Mouse (Mus musculus): ENCODE measurements around the gene Ralgapa2.
A peak's percentile ranks its signal among the peaks of the same experiment; 100 is the strongest.

Ralgapa2 gene

DNA sequence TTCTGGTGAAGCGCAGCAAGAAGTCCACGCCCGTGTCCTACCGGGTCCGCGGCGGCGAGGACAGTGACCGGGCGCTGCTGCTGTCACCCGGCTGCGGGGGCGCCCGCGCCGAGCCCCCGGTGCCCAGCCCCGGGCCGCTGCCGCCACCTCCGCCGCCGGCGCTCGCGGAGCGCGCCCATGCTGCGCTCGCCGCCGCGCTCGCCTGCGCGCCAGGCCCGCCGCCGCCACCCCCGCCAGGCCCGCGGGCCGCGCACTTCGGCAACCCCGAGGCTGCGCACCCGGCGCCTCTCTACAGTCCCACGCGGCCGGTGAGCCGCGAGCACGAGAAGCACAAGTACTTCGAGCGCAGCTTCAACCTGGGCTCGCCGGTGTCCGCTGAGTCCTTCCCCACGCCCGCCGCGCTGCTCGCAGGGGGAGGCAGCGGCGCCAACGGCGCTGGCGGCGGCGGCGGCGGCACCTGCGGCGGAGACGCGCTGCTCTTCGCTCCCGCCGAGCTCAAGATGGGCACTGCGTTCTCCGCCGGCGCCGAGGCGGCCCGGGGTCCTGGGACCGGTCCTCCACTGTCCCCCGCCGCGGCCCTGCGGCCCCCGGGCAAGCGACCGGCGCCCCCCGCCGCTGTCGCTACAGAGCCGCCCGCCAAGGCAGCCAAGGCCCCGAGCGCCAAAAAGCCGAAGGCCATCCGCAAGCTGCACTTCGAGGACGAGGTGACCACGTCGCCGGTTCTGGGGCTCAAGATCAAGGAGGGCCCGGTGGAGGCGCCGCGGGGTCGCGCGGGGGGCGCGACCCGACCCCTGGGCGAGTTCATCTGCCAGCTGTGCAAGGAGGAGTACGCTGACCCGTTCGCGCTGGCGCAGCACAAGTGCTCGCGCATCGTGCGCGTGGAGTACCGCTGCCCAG is 289.6 kb downstream of the Ralgapa2 start:
- peak in 1 of 2 experiments; percentile 17 for DNase-seq (ENCODE audit: low spot score in 2 of 2)

DNA sequence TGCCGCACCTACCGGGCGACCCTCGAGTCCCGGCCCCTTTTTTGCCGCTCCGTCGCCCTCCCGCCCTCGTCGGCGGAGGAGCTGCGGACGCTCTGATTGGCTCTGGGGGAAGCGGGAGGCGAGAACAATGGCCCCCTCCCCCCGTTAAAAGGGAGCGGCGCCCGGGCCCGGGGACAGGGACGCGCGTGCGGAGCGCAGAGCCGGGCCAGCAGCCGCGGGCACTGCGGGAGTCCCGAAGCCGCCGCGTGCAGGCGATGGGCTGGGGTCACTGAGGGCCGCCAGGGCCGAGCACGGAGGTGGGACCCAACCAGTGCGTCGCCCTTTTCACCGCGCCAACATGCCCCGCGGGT is 290.2 kb downstream of the Ralgapa2 start:
- peak in 1 of 2 experiments; percentile 41 for DNase-seq (ENCODE audit: low spot score in 2 of 2)

DNA sequence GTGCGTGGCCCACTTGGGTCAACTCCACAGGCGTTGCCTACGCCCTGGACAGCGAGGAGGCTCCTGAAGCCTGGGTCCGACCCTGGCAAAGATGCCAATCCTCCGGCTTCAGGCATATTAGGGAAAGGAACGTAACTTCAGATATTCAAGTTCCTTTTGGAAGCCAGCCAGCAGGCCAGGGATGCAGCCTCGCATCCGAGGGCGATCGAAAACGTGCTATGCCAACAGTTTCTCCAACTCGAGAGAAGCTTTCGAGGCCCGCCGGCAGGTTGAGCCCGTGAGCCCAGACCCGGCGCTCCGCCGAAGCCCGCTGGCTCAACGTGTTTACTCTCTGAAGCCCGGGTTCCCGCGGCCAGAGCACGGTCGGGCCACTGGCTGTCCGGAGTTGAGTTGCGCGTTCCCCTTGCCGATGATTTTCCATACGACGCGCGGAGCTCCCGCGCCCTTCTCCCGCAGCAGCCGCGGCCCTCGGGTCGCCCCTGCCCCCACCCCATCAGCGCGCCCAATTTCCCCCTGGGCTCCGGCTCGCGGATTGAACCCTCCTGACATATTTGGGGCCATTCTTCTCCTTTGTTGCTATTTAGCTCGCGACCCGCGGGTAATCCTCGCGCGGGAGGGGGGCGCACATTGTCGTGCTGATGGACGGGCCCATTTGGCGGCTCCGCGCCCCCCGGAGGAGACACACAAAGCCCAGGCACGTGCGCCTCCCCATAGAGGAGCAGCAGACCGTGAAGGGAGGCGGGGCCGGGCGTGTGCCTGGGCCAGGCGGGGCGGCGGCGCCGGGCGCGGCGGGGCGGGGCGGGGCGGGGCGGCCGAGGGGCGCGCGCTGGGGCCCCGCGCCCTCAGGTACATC is 290.8 kb downstream of the Ralgapa2 start, which contains the start of gene Insm1:
Gene Insm1 (plus strand): TSS at position 846 of the 853 bp plus-strand sequence.
- DNase-seq (ENCODE audit: low spot score in 2 of 2): peak in 1 of 2 experiments; percentile 38

DNA sequence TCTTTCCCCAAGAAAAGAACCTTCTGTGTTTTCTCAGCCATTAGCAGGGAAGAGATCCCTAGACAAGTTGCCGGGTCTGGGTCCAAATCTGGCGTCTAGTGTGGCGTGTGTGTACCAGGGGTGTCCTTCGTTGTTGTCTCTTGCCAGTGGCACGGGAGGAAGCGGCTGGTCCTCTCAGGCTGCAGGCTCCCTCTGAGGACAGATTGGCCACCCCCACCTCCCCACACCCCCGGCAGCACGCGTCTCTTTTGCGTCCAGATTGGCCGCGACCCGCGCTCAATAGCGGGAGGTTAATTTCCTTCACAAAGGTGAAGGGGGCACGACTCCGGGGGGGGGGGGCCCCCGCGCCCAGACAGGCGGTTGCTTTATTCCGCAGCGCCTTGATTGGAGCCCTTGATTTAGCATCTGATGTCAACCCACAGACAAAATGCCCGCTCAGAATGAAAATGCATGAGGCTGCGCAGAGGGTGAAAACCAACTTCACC is 291.5 kb downstream of the Ralgapa2 start:
- DNase-seq (ENCODE audit: low spot score in 2 of 2): no peak

DNA sequence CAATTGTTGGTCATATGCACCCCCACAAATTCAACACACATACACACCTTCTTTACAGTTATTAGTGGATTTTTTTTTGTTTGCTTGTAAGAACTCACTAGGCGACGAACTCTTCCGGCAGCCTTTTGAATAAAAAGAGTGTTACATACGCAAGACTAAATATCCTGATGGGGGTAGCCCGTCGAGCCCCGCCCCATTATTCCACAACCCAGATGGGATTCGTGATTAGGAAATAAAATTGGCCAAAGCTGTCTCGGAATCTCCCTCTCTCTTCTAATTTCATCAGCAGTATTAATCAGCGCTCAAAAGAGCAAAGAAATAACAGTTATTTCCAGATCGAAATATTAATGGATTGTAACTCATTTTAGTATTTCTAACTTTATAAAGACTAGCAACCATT is 292.4 kb downstream of the Ralgapa2 start:
- no peak for DNase-seq (ENCODE audit: low spot score in 2 of 2)

DNA sequence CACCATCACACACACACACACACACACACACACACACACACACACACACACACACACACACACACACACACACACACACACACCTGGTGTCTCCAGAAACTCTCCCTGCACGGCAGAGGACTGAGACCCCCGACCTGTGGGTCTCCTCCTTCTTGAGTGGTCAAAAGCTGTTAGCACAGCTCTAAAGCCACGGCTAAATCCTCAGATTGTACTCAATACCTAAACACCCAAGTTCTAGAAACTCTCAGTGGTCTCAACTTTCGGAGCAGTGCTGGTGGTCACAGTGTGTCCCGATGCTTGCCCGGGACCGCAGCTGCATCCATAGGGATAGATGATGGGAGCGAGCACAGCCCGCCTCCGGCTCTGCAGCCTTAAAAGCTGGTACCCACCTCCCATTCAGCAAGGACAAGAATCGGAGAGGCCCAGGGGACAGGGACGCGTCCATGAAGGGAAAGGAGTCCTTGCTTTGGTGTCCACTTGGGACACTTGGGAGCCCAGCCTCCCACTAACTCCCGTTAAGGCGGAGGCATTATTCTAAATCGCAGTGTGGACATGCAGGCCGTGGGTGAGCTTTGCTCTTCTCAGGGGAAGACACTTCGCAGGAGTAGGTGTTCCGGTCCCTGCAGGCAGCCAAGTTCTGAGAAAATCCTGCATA is 293.1 kb downstream of the Ralgapa2 start:
- DNase-seq (ENCODE audit: low spot score in 2 of 2): peak in 1 of 2 experiments; percentile 37

DNA sequence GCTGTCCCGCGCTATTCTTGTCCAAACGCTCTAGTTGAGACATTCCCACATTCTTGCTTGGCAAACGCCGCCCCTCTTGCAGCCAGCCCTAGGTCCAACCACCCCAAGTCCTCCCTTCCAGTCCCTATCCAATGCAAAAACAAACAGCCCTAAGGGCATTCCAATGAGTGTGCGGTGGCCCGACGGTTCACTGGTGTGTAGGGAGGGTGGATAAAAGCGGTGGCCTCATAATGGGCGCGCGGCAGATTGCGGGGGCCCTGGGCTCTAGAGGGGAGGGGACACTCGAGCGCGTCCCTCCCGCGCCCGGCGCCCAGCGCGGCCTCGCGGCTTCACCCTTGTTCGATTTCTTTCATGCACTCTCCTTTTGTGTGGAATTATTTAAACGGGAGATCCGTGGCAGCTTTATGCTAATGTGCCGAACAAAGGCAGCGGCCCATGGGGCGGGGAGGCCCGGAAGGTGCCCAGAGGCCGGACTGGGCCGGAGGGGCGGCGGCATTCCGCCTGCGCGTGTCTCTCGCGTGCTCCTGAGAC is 293.9 kb downstream of the Ralgapa2 start:
- no peak for DNase-seq (ENCODE audit: low spot score in 2 of 2)

DNA sequence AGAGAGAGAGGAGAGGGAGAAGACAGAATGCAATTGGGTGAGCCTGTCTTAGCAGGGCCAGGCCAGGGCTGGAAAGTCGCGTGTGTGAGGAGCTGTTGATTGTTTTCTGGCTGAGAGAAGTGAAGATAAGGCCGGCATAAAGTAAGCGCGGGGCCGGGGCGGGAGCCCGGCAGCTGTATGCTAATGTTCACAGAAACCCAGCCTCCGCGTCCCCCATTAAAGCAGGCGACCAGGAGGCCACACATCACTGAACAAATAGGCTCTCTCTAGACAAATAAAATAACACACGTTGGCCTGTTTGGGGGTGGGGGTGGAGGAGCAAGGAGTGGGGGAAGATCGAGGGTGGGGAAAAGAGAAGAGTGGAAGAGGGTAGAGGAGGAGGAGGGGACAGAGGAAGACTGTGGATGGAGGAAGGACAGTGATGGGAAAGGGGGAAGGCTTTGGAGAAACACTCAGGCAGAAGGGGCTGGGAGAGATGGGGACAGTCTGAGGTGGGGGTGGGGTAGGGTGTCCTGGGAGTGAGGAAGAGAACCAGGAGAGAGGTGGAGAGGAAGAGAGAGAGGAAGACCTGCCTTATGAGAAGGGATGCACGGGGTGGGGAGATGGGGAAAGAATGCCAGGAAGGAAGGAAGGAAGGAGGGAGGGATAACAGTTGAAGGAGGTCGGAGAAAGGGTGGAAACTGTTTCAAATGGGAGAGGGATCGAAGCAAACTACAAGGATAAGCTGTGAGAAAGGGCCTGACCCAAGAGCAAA is 294.7 kb downstream of the Ralgapa2 start:
- peak in 1 of 2 experiments; percentile 15 for DNase-seq (ENCODE audit: low spot score in 2 of 2)

DNA sequence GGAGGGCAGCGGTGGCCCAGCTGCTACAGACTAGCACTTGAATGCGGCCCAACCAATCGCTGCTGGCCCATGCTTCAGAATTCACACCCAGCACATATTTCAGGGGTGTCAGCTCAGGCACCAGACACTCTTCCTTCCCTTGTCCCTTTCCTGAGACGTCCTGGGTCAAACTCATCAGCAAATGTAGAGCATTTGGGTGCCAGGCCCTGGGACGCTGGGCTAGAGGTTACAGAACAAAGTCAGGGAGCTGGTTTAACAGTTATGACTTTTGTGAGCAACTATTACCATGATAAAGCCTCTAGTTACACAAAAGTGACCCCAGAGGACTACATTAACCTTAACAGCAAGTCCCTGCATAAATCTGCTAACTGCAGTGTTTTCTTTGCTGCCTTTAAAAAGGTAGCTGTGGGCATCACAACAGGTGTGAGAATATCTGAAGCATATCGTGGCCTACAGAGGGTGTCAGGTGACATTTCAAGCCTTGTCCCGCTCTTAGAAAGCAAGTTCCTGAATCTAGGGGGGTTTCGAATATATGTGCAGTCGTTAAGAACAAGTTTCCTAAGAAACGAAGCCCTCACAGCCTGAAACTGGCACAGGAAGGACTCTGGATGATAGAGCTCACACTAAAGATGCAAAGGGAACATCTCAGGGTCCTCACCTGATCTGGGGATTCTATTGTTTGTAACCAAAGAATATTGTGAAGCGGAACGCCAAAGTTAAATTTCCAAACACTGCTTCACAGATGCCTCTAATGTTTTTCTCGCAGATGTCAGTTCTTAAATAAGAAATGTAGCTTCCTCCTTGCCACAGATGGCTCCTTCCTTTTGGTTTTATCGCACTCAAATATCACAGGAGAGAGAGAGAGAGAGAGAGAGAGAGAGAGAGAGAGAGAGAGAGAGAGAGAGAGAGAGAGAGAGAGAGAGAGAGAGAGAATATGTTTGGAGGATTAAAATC is 295.8 kb downstream of the Ralgapa2 start:
- DNase-seq (ENCODE audit: low spot score in 2 of 2): no peak

DNA sequence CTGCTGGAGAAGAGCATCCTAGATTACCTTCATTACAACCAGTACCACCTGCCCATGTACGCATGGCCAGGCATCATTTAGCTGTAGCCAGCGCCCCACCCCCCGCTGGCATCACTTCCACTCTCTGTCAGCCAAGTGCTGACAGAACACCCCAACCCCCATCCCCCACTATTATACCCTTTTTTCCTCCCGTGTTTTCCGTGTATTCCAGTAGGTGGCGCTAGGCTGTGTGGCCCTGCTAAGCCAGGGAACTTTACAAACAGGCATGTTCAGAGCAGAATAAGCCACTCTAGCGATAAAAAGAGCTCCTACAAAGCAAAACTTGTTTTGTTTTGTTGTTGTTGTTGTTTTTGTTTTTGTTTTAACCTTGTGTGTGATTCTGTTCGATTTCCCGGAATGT is 297.4 kb downstream of the Ralgapa2 start:
- DNase-seq (ENCODE audit: low spot score in 2 of 2): peak in 1 of 2 experiments; percentile 45

DNA sequence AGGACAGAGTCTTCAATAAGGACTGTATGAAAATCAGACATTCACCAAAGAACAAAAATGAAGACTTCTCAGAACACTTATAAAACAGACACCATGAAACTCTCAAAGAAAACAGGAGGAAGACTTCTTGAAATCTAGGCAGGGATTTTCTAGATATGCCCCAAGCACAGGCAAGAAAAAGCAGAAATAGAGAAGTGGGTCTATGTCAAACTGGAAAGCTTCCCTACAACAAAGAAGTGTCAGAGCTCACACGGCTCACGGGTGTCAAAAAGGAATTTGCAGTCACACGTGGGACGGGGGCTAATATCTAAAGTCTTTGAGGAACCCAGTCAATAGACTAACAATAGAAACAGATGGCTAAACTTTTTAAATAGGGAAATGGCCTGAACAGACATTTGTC is 301.2 kb downstream of the Ralgapa2 start:
- no peak for DNase-seq (ENCODE audit: low spot score in 2 of 2)

DNA sequence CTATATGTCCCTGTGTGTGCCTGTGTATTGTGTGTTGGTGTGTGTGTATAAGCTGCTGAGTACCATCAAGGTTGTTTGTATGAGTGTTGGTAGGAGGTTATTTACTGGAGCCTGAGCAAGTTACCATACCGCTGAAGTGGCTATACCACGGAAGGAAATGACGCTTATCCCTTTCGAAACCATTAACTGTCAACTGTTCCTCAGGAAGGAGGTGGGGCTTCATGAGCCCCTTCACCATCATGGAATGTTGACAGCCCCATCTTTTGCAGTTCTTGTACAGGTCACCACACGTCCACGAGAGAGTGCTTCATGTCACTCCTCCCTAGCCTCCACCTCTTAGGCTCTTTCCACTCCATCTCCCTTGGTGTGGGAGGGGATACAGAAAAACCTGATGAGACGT is 314.2 kb downstream of the Ralgapa2 start:
- DNase-seq (ENCODE audit: low spot score in 2 of 2): no peak

DNA sequence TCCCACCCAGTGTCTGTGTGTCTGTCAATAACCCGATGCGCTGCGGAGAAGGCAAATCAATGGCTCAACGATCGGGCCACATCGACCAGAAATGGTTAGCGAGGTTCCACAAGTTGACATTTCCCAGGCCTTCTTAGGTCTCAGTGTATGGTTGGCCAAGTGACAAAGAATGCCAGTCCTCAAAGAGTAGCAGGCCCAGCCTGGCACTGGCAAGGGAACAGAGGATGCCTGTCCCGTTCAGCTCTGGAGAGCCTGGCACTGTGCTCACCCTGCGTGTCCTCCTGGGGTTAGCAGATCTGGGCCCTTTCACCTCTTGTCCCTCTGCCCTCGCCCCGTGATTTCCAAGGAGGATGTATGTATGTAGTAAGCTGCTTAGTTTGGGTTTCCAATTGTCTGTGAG is 316.0 kb downstream of the Ralgapa2 start:
- DNase-seq (ENCODE audit: low spot score in 2 of 2): peak in 1 of 2 experiments; percentile 20

Data from left cerebral cortex, adult 9 months (tissue).